Mouse (Mus musculus) telencephalon, adult 2 months (tissue): ENCODE measurements around the gene Amdhd1.

Experiments
- DNase-seq: peaks from one replicate; pipeline ENCODE4 v3.0.0-alpha.2; 2011; ENCODE audit warnings: low read depth, low spot score

The Amdhd1 gene

DNA sequence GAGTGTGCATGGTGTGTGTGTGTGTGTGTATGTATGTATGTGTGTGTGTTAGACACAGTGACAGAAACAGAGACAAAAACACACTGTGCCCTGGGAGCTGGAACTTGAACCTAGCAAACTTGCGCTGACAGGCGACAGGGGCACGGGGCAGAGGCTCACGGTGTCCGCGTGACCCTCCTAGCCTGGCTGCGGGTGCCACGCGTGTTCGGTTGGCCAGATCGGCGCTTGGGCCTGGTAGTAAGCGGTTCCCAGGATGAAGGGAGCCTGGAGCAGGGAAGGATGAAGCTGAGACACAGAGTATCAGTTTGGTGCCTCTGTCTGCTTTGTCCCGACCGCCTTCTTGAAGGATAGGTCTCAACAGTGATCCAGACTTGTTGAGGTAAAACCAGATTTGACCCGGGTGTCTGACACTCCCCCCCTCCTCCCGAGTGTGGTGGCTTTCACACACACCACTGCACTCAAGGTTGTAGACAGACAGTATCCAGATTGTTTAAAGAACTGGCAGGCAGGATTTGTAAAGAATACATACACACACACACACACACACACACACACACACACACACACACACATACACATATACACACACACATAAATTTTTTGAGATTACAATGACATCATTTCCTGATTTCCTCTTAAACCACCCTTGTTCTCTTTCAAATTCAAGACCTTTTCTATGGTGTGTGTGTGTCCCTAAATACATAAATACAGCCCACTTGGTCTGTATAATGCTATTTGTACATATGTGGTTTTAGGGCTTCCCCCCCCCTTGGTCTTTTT, 788 bp upstream of the Amdhd1 start, which contains the start of gene Ccdc38:
Ccdc38 (plus strand) TSS at position 202 of the 780 bp plus-strand sequence.
- DNase-seq: no peak

DNA sequence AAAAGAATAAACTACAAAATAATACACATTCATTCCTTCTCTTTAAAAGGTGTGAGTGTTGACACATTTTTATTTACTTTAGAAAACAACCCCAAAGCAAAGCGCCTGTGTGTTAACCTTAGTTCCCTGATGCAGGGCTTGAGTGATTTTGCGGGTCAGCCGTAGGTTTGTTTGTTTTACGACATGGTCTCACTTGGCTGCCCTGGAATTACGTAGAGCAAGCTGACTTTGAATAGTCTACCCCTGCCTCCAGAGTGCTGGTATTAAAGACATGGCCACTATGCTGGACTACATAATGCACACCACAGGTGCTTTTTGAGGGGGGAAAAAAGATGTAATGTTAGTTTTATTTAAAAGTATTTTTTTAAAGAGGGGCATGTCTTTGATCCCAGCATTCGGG, 1.0 kb downstream of the Amdhd1 start:
- no peak for DNase-seq

DNA sequence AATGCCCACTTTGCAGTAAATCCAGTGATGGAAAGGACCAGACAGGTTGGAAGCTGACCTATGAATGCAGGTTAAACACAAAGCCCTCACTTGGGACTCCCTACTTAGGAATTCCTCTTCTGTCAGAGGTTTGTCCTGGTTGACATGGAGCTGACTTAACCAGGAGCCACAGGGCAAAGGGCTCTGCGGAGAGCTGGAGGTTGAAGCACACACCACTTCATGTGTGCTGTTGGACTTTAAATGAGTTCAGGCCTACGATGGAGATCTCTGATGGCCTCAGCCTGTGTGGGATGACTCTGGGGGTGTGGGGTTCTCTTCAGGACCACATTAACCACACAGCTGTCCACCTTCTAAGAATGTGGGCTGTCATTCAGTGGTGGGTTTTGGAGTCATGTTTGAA, 1.5 kb downstream of the Amdhd1 start:
- DNase-seq: no peak

DNA sequence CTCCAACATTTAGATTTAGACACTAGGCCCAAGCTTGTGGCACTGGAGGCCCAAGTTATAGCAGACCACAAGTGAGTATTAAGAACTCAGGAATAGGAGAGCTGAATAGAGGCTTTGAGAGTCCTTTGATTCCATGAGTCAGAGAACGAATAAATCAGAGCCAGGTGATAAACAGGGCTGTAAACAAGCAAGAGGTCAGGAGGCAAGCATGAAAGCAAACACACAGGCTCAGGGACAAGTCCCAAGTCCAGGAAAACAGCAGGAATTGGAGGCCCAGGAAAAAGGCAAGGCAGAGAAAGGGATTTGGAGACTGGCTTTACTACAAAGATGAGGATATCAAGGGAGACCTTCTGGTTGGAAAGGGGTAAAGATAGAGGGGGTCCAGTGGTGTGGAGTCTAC, 14.5 kb downstream of the Amdhd1 start:
- no peak for DNase-seq

DNA sequence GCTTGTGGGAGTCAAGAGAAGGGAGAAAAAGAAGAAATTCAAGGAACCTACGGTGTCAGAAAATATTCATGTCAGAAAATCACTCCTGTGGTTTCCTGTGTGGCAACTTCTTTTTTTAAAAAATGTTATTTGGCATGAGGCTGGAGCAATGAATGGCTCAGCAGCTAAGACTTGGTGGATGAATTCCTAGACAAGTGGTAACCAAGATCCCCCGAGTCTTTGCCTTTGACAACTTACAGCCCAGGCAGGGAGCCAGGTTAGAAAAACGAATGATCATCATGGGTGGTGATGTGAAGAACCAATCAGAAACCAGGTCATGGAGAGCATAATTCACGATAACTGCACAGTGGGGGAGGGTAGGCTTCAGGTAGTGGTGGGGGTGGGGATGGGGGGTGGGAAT, 18.8 kb downstream of the Amdhd1 start:
- DNase-seq: no peak

DNA sequence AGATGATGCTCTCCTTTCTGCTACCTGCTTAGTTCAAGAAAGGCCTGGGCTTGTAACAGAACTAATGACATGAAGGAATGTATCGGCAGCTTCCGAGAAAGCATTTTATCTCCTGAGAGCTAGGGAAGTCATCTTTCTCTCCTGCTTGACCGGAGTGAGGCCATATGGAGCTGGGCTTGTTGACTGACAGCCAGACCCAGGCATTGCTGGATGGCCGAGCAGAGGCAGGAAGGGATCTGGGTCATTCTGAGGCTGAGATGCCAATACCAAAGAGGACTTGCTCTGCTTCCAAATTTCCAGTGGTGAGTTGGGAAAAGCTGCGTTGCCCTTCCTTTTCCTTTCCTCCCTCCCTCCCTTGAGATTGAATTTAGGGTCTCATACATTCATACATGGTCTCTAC, 20.1 kb downstream of the Amdhd1 start:
- DNase-seq: no peak

DNA sequence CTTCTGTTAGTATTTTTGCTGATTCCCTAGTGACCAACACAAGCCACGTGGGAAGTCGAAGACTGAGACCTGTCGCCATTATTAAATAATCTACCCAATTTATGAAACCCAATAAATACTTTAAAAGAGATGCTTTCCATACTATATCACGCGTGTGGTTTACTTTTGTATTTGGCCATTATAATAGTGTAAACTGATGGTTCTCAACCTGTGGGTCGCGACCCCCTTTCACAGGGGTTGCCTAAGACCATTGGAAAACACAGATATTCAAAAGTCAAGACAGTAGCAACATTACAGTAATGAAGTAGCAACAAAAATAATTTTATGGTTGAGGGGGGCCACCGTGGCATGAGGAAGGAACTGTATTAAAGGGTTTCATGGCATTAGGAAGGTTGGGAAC, 20.7 kb downstream of the Amdhd1 start:
- no peak for DNase-seq

DNA sequence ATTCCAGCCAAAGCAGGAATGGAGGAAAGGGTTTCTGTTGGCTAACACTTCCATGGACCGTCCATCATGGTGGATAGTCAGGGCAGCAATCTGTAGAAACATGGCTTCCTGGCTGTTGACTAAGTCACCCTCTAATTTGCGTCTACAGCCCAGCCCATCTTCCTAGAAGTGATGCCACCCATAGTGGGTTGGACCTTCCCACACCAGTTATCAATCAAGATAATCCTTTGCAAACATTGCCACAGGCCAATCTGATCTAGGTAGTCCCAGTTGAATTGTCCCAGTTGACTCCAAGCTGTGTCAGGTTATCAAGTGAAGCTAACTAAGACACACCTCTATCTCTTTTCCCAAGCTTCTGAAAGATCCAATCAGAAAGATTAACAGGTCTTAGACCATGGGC, 21.2 kb downstream of the Amdhd1 start:
- no peak for DNase-seq

DNA sequence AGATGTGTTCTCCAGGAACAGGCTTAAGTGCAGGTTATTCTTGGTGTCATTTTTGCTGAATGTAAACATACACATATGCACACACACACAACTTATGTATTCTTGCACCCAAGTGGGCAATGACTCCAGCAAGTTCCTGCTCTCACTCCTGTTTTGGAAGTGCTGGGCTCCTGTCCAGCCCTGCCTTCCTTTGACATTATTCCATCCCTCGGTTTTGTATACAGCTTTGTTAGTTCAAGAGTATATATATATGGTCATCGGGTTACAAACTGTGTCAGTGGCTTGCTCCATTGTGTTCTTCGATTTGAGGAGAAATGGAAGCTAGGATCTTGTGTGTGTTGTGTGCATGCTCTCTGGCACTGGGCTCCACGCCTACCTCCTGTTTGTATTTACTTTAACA, 21.6 kb downstream of the Amdhd1 start:
- no peak for DNase-seq

DNA sequence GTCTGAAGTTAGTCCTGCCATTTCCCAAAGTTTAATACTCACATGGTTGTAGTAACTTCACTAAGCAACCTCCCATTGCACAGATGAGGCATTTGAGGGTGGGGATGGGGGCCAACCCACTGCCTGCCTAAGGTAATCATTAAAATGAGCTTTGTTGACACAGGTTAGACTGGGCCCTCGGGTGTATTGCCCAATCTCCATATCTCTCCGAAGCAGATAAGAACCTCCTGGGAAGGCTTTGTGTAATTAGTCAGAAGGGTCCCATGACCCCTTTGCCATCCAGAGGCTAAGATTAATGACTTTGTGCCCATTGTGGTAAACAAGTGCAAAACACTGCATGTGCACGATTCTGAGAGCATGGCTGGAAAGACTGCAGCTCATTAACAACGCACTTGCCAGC, 22.1 kb downstream of the Amdhd1 start:
- DNase-seq: no peak

DNA sequence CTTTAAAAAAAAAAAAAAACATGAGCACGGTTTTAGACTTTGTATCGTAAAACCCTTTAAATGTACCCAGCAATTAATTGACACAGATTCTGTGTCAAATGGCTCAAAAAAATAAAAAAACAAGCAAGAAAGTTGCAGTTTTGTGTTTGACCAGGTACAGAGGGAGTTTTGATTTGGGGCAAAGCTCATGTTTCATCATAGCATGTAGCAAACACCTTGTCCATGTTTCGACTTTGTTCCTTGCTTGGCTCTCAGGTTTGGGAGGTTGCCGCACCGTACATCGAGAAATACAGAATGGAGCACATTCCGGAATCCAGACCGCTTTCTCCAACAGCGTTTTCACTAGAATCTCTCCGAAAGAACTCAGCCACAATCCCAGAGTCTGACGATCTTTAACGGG, 23.9 kb downstream of the Amdhd1 start:
- DNase-seq: no peak

DNA sequence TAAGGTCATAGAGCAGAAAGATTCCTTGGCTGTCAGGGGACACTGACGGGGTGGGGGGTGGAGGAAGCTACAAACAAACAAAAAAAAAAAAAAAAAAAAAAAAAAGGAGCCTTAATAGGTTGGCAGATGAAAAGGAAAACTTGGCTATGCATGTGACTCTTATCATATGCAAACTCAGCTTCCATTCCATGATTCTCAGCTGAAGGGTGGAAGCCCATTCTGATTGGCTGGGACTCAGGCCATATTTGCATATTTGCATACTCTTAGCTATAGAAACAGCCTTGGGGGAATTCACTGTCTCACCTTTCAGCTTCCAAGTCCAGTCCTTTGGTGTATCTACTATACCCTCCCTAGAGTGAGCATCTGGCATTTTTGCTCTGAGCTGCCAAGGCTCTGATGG, 24.4 kb downstream of the Amdhd1 start:
- DNase-seq: no peak

DNA sequence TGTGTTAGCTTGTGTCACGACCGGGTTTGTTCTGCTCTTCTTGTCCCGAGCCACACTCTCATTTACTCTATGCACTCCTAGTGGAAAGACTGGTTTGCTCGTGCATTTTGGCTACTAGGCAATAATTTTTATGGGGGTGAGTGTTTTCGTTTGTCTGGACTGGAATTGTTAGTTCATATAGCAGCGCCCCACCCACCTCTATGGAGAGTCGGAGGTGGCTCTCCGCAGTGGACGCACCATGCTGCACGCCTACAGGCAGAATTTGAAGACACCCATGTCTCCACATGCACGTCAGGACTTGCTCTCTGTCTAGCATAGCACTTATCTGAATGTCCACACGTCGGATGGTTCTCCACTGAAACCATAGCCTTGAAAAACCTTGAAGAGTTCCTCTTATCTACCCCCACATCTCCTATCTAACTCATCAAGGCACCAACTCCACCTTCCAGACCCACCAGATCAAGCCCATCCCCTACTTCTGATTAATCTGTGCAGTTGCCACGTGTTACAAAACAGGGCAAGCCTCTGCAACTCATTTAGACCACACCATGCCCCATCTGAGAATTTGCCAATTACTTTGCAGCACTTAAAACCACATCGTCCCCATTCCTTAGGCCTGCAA, 30.2 kb downstream of the Amdhd1 start:
- no peak for DNase-seq

DNA sequence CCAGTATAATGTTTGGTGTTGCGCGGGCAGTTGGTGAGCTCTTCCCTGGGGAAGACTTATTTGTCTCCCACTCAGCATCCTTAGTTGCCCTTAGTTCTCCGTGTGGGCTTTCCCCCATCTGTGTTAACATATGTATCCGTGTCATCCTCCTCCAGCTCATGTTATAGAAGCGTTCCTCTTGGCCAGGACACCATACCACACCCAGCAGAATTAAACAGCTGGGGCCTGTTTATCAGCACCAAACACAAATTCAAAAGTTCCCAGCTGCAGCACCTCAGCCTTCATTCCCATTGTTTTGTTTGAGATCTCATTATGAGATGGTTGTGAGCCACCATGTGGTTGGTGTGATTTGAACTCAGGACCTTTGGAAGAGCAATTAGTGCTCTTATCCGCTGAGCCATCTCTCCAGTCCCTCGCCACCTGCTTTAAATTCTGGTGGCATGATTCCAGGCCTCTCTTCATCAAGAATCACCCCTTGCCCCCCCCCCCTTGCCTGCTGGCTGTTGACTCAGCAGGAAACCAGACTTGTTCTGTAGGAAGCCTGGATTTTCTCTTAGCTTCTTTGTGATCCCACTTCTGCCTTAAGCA, 31.4 kb downstream of the Amdhd1 start:
- peak; percentile 13 for DNase-seq

DNA sequence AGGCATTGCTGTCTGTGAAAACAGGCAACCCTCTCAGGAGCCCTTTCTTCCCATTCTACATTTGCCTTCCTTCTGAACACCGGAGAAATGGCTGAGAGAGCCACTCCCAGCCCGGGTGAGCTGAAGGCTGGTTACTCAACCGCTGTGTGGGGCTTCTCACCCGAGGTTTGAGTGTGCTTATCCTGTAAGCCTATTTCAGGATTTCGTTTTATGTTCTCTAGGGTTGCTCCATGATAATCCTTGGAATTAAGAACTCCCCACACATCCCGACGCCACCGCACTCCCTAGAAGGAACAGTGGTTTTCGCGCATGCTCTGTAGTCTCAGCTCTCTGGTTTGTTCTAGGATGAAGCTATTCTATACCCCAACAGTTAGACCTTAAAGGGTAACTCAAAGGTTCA, 38.5 kb downstream of the Amdhd1 start:
- DNase-seq: no peak

DNA sequence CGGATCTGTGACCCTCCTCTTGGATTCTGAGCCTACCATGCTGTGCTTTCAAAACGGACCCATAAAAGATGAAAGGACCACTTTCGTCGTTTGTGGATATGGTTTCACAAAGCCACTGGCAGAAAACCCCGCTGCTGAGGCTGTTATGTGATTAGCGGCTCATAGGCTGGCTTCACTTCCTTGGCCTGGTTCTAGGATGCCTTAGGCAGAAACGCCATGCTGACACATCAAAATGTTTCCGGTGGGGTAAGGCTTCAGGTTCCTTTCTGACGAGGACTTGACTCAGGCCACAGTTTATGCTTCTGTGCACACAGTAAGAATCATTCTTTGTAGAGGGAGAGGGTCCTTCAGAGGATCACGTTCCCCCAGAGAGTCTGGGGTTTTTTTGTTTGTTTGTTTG, 39.0 kb downstream of the Amdhd1 start:
- no peak for DNase-seq

DNA sequence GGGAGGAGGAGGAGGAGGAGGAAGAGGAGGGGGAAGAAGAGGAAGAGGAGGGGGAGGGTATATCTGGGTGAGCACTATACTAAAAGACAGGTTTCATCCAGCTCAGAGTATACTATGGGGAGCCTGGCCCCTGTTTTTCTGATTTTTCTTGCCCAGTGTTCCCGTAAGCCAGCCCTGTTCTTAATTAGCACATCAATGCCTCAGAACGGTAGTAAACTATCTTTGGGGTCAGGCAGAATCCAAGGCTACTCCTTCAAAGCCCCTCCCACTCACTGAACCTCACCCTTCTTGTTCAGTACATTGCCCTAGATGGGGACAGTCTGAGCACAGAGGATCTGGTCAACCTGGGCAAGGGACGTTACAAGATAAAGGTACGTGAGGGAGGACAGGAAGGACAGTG, 49.4 kb downstream of the Amdhd1 start:
- no peak for DNase-seq

DNA sequence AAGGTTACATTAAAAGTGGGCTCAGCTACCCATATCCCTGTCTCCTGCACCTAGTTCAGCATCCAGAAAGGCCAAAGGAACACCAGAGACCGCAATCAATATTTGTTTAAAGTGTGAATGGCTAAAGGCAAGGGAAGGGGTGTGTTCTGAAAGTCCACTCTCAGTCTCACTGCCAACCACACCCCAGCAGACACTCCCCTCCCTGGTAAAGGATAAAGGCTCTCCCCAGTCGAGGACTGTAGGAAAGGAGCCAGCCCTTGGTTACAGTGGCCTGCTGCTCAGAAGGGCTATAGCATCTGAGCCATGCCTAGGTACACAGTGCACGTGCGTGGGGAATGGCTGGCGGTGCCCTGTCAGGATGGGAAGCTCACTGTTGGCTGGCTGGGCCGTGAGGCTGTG, 51.0 kb downstream of the Amdhd1 start:
- DNase-seq: no peak

DNA sequence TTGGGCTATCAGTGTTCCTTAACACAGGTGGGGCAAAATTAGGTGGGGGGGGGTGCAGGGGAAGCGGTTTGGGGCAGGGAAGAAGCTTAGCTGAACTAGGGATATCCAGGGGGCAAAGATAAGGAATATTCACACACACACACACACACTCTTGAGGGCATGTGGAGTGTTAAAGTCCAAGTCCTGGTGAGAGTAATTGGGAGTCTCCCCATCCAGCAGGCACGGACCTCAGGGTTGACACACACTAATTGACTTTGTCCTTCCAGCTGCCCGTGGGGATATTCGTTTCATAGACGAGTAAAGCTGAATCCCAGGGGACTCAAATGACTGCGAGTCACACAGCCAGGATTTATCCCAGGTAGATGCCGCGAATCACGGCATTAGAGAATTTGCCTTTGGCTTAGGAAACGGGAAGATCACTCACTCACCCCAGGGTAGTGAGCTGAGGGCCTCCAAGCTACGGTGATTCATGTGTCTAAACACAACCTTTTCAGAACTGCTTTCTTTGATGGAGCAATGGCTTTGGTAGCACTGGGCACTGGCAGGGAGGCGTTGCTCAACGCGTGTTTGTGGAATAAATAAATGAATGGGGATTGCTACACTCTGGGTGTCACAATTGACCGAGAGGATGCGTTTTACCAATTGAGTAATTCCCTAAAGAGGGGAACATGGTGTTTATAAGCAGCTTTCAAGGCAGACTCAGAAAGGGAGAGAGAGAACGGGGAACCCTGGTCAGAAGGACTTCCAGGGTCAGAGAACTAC, 51.6 kb downstream of the Amdhd1 start, which contains the start of gene Hal:
Hal (plus strand) TSS at position 703 of the 762 bp plus-strand sequence.
- no peak for DNase-seq

DNA sequence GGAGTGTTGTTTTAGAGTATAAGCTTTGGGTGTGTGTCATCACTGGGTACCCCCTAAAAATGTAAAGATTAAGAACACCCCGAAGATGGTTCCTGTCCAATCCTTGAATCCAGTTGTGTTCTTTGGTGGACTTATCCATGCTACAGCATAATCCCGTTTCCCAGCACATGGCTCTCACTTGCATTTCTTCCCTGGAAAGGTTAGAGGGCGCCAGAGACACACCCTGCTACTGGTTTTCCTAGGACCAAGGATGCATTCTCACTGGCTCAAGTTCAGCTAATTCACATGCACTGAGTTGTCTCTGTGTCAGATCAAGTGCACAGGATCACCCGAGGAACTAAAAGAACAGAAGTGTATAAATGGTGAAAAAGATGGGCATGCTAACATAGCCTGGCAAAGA, 53.2 kb downstream of the Amdhd1 start:
- DNase-seq: peak; percentile 29

DNA sequence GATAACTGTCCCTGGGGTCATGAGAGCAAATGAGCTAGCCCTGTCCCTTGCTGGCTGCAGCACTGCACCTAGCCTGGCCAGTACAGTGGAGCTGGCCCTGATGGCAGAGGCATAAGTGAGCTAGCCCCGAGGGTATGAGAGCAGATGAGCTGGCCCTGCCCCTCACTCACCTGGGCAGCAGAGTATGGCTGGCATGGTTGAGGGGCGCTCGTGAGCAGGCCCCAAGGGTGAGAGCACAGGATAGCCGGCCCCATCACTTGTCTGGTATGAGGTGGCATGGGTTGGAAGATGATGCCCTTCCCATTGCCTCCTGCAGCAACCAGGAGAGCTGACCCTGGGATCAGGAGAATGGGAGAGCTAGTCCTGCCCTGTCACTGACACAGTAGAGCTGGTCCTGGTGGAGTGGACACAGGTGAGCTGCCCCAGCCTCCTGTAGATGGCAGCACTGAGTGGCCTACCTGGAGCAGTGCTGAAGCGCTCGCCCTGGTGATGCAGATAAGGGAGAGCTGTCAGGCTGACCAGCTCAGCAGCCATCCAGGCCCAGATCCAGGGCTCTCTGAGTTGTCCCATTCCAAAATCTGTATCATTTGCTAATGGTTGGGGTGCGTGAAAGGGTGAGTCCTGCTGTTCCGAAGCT, 54.7 kb downstream of the Amdhd1 start:
- DNase-seq: no peak

DNA sequence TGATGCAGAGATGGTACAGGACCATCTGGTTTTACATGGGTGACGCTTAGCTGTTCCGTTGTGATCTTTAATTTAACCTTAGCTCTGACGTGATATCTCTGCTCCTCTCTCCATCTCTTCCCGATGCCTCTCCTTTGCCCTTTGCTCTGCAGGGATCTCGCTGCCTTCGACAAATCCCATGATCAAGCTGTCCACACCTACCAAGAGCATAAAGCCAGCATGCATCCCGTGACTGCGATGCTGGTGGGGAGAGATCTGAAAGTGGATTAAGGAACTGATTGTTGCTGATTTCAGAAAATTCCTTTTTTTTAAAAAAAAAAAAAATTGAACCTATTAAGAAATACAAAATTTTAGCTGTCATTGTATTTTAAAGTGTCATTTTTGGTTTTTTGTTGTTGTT, 55.3 kb downstream of the Amdhd1 start:
- no peak for DNase-seq
